Mouse (Mus musculus): ENCODE results near the gene Grb2.

Gene Grb2

GRCm38 (mm10) chr11:115629734-115630531, 78.5 kb downstream of the Grb2 start:
- in situ Hi-C loops (cut with MboI, MseI) = loop anchor here (10.0 to 25.0 kb wide), 2 partner anchors 465 to 1707 kb away; partner anchors contain the start of gene Slc9a3r1

GRCm38 (mm10) chr11:115628465-115629101, 79.8 kb downstream of the Grb2 start:
- in situ Hi-C loops (cut with MboI, MseI) = loop anchor here (25.0 kb wide), 1 partner anchor 1709 kb away; no protein-coding TSS in a partner anchor

GRCm38 (mm10) chr11:115627705-115628464, 80.5 kb downstream of the Grb2 start, which contains the start of gene Slc25a19:
Gene Slc25a19 (minus strand): TSS chr11:115628295.
- in situ Hi-C loops (cut with MboI, MseI) = loop anchor here (25.0 kb wide), 1 partner anchor 1709 kb away; no protein-coding TSS in a partner anchor

GRCm38 (mm10) chr11:115626824-115627616, 81.4 kb downstream of the Grb2 start:
- in situ Hi-C loops (cut with MboI, MseI) = loop anchor here (25.0 kb wide), 1 partner anchor 1710 kb away; no protein-coding TSS in a partner anchor

- in situ Hi-C loops (cut with MboI, MseI) = loop anchor here (25.0 kb wide), 1 partner anchor 1711 kb away; no protein-coding TSS in a partner anchor
Observed at GRCm38 (mm10) chr11:115625877-115626276, 82.5 kb downstream of the Grb2 start.

- in situ Hi-C loops (cut with MboI, MseI) = loop anchor here (5.0 kb wide), 1 partner anchor 189 kb away; the partner anchor contains the start of genes Caskin2 and Tsen54
Observed at GRCm38 (mm10) chr11:115623487-115624070, 84.8 kb downstream of the Grb2 start.

GRCm38 (mm10) chr11:115619949-115620348, 88.4 kb downstream of the Grb2 start:
- in situ Hi-C loops (cut with MboI, MseI) = loop anchor here (5.0 kb wide), 1 partner anchor 192 kb away; the partner anchor contains the start of genes Caskin2 and Tsen54

- in situ Hi-C loops (cut with MboI, MseI) = no loop called here
Observed at GRCm38 (mm10) chr11:115618732-115619516, 89.5 kb downstream of the Grb2 start.

GRCm38 (mm10) chr11:115618001-115618400, 90.4 kb downstream of the Grb2 start:
- in situ Hi-C loops (cut with MboI, MseI) = no loop called here

- in situ Hi-C loops (cut with MboI, MseI) = no loop called here
Observed at GRCm38 (mm10) chr11:115616893-115617292, 91.5 kb downstream of the Grb2 start.

- in situ Hi-C loops (cut with MboI, MseI) = no loop called here
Observed at GRCm38 (mm10) chr11:115616371-115616770, 92.0 kb downstream of the Grb2 start.

GRCm38 (mm10) chr11:115615875-115616274, 92.5 kb downstream of the Grb2 start:
- in situ Hi-C loops (cut with MboI, MseI) = no loop called here

GRCm38 (mm10) chr11:115615108-115615825, 93.1 kb downstream of the Grb2 start:
- in situ Hi-C loops (cut with MboI, MseI) = no loop called here

GRCm38 (mm10) chr11:115614346-115615107, 93.9 kb downstream of the Grb2 start:
- in situ Hi-C loops (cut with MboI, MseI) = no loop called here

GRCm38 (mm10) chr11:115613138-115613945, 95.1 kb downstream of the Grb2 start:
- in situ Hi-C loops (cut with MboI, MseI) = no loop called here

GRCm38 (mm10) chr11:115612410-115613137, 95.8 kb downstream of the Grb2 start, which contains the start of gene Mif4gd:
Gene Mif4gd (minus strand): TSS chr11:115612969.
- in situ Hi-C loops (cut with MboI, MseI) = no loop called here

- in situ Hi-C loops (cut with MboI, MseI) = no loop called here
Observed at GRCm38 (mm10) chr11:115612059-115612409, 96.4 kb downstream of the Grb2 start.

All from regulatory T cell (primary cell).